Mouse (Mus musculus): ENCODE results near the gene BC051665. TPM values are rescaled to one million over a fixed set of nuclear protein-coding genes. Genes with fewer than 3 reads are reported as not detected.

Gene BC051665
- total RNA-seq, 2 experiments from 2014 or later, result not detected

GRCm38 (mm10) chr13:60744736-60745135 lies 41.4 kb downstream of the BC051665 start:
- intact Hi-C loops (cut with DNase I), result loop anchor here (2.0 to 10.0 kb wide), 4 partner anchors 142 to 880 kb away; partner anchors contain the start of gene Dapk1
- no peak for DNase-seq

- intact Hi-C loops (cut with DNase I), result loop anchor here (2.0 to 10.0 kb wide), 4 partner anchors 142 to 879 kb away; partner anchors contain the start of gene Dapk1
- peak; percentile 89 for DNase-seq
These were observed 42.1 kb downstream of the BC051665 start for GRCm38 (mm10) chr13:60744078-60744460.

- DNase-seq, result no peak
- intact Hi-C loops (cut with DNase I), result loop anchor here (2.0 to 10.0 kb wide), 4 partner anchors 141 to 879 kb away; partner anchors contain the start of gene Dapk1
These were observed 42.6 kb downstream of the BC051665 start for GRCm38 (mm10) chr13:60743381-60744077.

GRCm38 (mm10) chr13:60742611-60743010 lies 43.6 kb downstream of the BC051665 start:
- no peak for DNase-seq

GRCm38 (mm10) chr13:60740248-60740647 lies 45.9 kb downstream of the BC051665 start:
- intact Hi-C loops (cut with DNase I), result loop anchor here (5.0 to 10.0 kb wide), 3 partner anchors 138 to 875 kb away; partner anchors contain the start of gene Dapk1
- no peak for DNase-seq

More at GRCm38 (mm10) chr13:60742611-60743010, 43.6 kb downstream of the BC051665 start:
- intact Hi-C loops (cut with DNase I), result loop anchor here (5.0 to 10.0 kb wide), 3 partner anchors 140 to 878 kb away; partner anchors contain the start of gene Dapk1

GRCm38 (mm10) chr13:60738429-60738828 lies 47.7 kb downstream of the BC051665 start:
- DNase-seq, result peak; percentile 76
- intact Hi-C loops (cut with DNase I), result no loop called here

- intact Hi-C loops (cut with DNase I), result no loop called here
- peak; percentile 51 for DNase-seq
These were observed 48.4 kb downstream of the BC051665 start for GRCm38 (mm10) chr13:60737632-60738324.

GRCm38 (mm10) chr13:60736421-60737105 lies 49.6 kb downstream of the BC051665 start:
- intact Hi-C loops (cut with DNase I), result no loop called here
- DNase-seq, result no peak

- intact Hi-C loops (cut with DNase I), result no loop called here
- DNase-seq, result peak; percentile 57
These were observed 50.9 kb downstream of the BC051665 start for GRCm38 (mm10) chr13:60735306-60735705.

Other genes with a start within 250 kb of the BC051665 start
- gene Dapk1, start 184.4 kb downstream of the BC051665 start, total RNA-seq (2021), result 100 to 1,000 TPM; 105 to 110 TPM
- gene Ctsll3, start 16.5 kb upstream of the BC051665 start, total RNA-seq (2021), result not detected
- gene 4930486L24Rik, start 78.1 kb upstream of the BC051665 start, total RNA-seq (2021), result not detected
- gene Gm49392, start 110.5 kb upstream of the BC051665 start, total RNA-seq (2021), result not detected
- 1 to 10 TPM in 1 of 2 experiments, not detected in 1; 2.1 TPM for gene Ctla2b, start 111.1 kb upstream of the BC051665 start, total RNA-seq (2021)
- not detected for gene Tpbpb, start 118.5 kb upstream of the BC051665 start, total RNA-seq (2021)
- gene Gm49393, start 149.2 kb upstream of the BC051665 start, total RNA-seq (2021), result not detected
- 1 to 10 TPM; 1.2 to 2.5 TPM for gene Gm49391, start 150.2 kb upstream of the BC051665 start, total RNA-seq (2021)
- 10 to 100 TPM; 14.8 to 16.7 TPM for gene Ctla2a, start 150.3 kb upstream of the BC051665 start, total RNA-seq (2021)
- not detected for gene Tpbpa, start 155.6 kb upstream of the BC051665 start, total RNA-seq (2021)
- not detected for gene Ctsj, start 219.6 kb upstream of the BC051665 start, total RNA-seq (2021)

Measured in left cerebral cortex, postnatal 4 days (tissue).